Mouse (Mus musculus) stomach, postnatal 0 days (tissue): Measurements from ENCODE around the gene Lpp. TPM values are rescaled to one million over a fixed set of nuclear protein-coding genes. Genes with fewer than 3 reads are reported as not detected.

Experiments used
- ATAC-seq: fragments of 200-750 bp; cut with Nextera tagmentation; 2 replicates; pipeline ENCODE4 v1.8.0; 2017; ENCODE audit not compliant: low FRiP score, low TSS enrichment
- DNase-seq: peaks from one replicate; pipeline ENCODE4 v3.0.0-alpha.2; 2016; ENCODE audit warnings: low spot score
- H3K27ac ChIP-seq: fragments of 300-500 bp; sonication (generic); replicated peaks from 2 replicates; pipeline ENCODE4 v1.5.1; 2014; ENCODE audit warnings: mild to moderate bottlenecking, control low read depth
- H3K27me3 ChIP-seq: fragments of 300-500 bp; sonication (generic); 2 replicates; pipeline ENCODE4 v1.6.1; 2014; ENCODE audit warnings: low read length; ENCODE audit not compliant: control insufficient read depth, insufficient read depth
- H3K36me3 ChIP-seq: fragments of 300-500 bp; sonication (generic); 2 replicates; pipeline ENCODE4 v1.6.1; 2014; ENCODE audit warnings: low read length, mixed read lengths; ENCODE audit not compliant: control insufficient read depth, insufficient read depth
- H3K4me1 ChIP-seq: fragments of 300-500 bp; sonication (generic); replicated peaks from 2 replicates; pipeline ENCODE4 v1.6.1; 2014; ENCODE audit warnings: antibody characterized with exemption; ENCODE audit not compliant: control insufficient read depth, insufficient read depth
- H3K4me2 ChIP-seq: fragments of 300-500 bp; sonication (generic); replicated peaks from 2 replicates; pipeline ENCODE4 v1.6.1; 2014; ENCODE audit warnings: low read depth, mild to moderate bottlenecking, control low read depth, moderate library complexity
- H3K4me3 ChIP-seq: fragments of 300-500 bp; sonication (generic); 2 replicates; pipeline ENCODE4 v1.5.1; 2014; ENCODE audit warnings: low read depth, low read length, control low read depth
- H3K9ac ChIP-seq: fragments of 300-500 bp; sonication (generic); 2 replicates; pipeline ENCODE4 v1.6.1; 2014; ENCODE audit warnings: mild to moderate bottlenecking, low read length, control low read depth, mixed read lengths
- H3K9me3 ChIP-seq: fragments of 300-500 bp; sonication (generic); 2 replicates; pipeline ENCODE4 v1.6.1; 2016; ENCODE audit warnings: low read length; ENCODE audit not compliant: control insufficient read depth
- CTCF ChIP-seq: IDR thresholded peaks from 2 replicates; pipeline ENCODE4 v1.5.1; 2016; ENCODE audit warnings: antibody characterized with exemption, low read depth, mild to moderate bottlenecking, moderate library complexity
- EP300 ChIP-seq: optimal IDR thresholded peaks from 2 replicates; pipeline ENCODE3; 2016; ENCODE audit warnings: antibody characterized with exemption
- WGBS: fragments of 180-500 bp; shearing (Covaris S2); extraction: QIAGEN DNeasy Blood & Tissue Kit; methylation state at CpG from one replicate; pipeline ENCODE4 v1.1.7; 2014; 5-methylcytosine and 5-hydroxymethylcytosine counted together
- polyA plus RNA-seq: library from polyadenylated mRNA; unstranded; fragments of >200 nt; fragmentation: Nextera tagmentation; extraction: Ambion mirVana; gene quantifications from 2 replicates; pipeline ENCODE4 v1.2.1, GENCODE M21; 2015

Lpp gene
- polyA plus RNA-seq, 1 experiment from 2014 or later, result 51.3 TPM

- TF ChIP-seq EP300 (no peak), CTCF (no peak)
Measured at GRCm38 (mm10) chr16:24595493-24595892, 202.2 kb downstream of the Lpp start.

GRCm38 (mm10) chr16:24598567-24598966, 205.3 kb downstream of the Lpp start:
- H3K4me3 ChIP-seq, result no peak overlapping the region
- ATAC-seq, result no peak
- no peak for TF ChIP-seq EP300
- no peak for TF ChIP-seq CTCF
- no peak overlapping the region for H3K27ac ChIP-seq
- no peaks in the 10 kb centered on the region for H3K9me3 ChIP-seq
- no peaks in the 10 kb centered on the region for H3K27me3 ChIP-seq
- no peaks in the 10 kb centered on the region for H3K36me3 ChIP-seq
- no peaks in the 10 kb centered on the region for H3K4me1 ChIP-seq
- no peak for DNase-seq
- H3K4me2 ChIP-seq, result no peak overlapping the region
- H3K9ac ChIP-seq, result no peak overlapping the region
- 37% methylated on average over 7 of the region's 7 CpGs for WGBS

More at GRCm38 (mm10) chr16:24595493-24595892, 202.2 kb downstream of the Lpp start:
- no peak for DNase-seq
- Histone ChIP-seq H3K9ac (no peak overlapping the region), H3K27ac (no peak overlapping the region), H3K4me2 (no peak overlapping the region), H3K4me3 (no peak overlapping the region), H3K4me1 (no peaks in the 10 kb centered on the region), H3K9me3 (no peaks in the 10 kb centered on the region), H3K36me3 (no peaks in the 10 kb centered on the region), H3K27me3 (no peaks in the 10 kb centered on the region)
- ATAC-seq, result no peak

- Histone ChIP-seq H3K27ac (no peak overlapping the region), H3K4me1 (no peaks in the 10 kb centered on the region), H3K4me3 (no peak overlapping the region), H3K27me3 (no peaks in the 10 kb centered on the region), H3K9ac (no peak overlapping the region), H3K36me3 (no peaks in the 10 kb centered on the region), H3K9me3 (no peaks in the 10 kb centered on the region), H3K4me2 (no peak overlapping the region)
- ATAC-seq (no peak), DNase-seq (no peak)
- whole genome bisulfite sequencing, result 62% methylated on average over 7 of the region's 7 CpGs
- TF ChIP-seq EP300 (no peak), CTCF (no peak)
Measured at GRCm38 (mm10) chr16:24599766-24600165, 206.5 kb downstream of the Lpp start.

GRCm38 (mm10) chr16:24600260-24600948, 207.1 kb downstream of the Lpp start:
- ATAC-seq, result no peak
- H3K27ac ChIP-seq, result no peak overlapping the region
- H3K4me2 ChIP-seq, result no peak overlapping the region
- no peaks in the 10 kb centered on the region for H3K27me3 ChIP-seq
- no peaks in the 10 kb centered on the region for H3K4me1 ChIP-seq
- no peak overlapping the region for H3K4me3 ChIP-seq
- no peaks in the 10 kb centered on the region for H3K9me3 ChIP-seq
- TF ChIP-seq CTCF (no peak), EP300 (no peak)
- no peak overlapping the region for H3K9ac ChIP-seq
- 79% methylated on average over 14 of the region's 14 CpGs for WGBS
- no peaks in the 10 kb centered on the region for H3K36me3 ChIP-seq
- no peak for DNase-seq

- Histone ChIP-seq H3K27me3 (no peaks in the 10 kb centered on the region), H3K27ac (no peak overlapping the region), H3K4me2 (no peak overlapping the region), H3K9me3 (no peaks in the 10 kb centered on the region), H3K36me3 (no peaks in the 10 kb centered on the region), H3K4me3 (no peak overlapping the region), H3K4me1 (no peaks in the 10 kb centered on the region), H3K9ac (no peak overlapping the region)
- ATAC-seq (no peak), DNase-seq (no peak)
- no peak for TF ChIP-seq CTCF
- no peak for TF ChIP-seq EP300
- WGBS, result 74% methylated on average over 4 of the region's 4 CpGs
Measured at GRCm38 (mm10) chr16:24603342-24603741, 210.0 kb downstream of the Lpp start.

GRCm38 (mm10) chr16:24607896-24608457, 214.7 kb downstream of the Lpp start:
- Histone ChIP-seq H3K9ac (no peak overlapping the region), H3K4me3 (no peak overlapping the region), H3K4me1 (no peaks in the 10 kb centered on the region), H3K27me3 (no peaks in the 10 kb centered on the region), H3K4me2 (no peak overlapping the region), H3K36me3 (peaks cover 5% of the 10 kb centered on the region; the same call in 1 of the 2 replicates), H3K9me3 (no peaks in the 10 kb centered on the region), H3K27ac (no peak overlapping the region)
- WGBS, result 66% methylated on average over 8 of the region's 8 CpGs
- DNase-seq (no peak), ATAC-seq (no peak)
- TF ChIP-seq EP300 (no peak), CTCF (no peak)
